Mouse (Mus musculus) 3134 (cell line): ENCODE results near the gene Six3.
A peak's percentile ranks its signal among the peaks of the same experiment; 100 is the strongest.

Experiments
- DNase-seq: peaks from one replicate; pipeline ENCODE4 v3.0.0-alpha.2; 2011; ENCODE audit warnings: low spot score; ENCODE audit not compliant: insufficient read length; ENCODE audit errors: extremely low read depth

The Six3 gene

DNA sequence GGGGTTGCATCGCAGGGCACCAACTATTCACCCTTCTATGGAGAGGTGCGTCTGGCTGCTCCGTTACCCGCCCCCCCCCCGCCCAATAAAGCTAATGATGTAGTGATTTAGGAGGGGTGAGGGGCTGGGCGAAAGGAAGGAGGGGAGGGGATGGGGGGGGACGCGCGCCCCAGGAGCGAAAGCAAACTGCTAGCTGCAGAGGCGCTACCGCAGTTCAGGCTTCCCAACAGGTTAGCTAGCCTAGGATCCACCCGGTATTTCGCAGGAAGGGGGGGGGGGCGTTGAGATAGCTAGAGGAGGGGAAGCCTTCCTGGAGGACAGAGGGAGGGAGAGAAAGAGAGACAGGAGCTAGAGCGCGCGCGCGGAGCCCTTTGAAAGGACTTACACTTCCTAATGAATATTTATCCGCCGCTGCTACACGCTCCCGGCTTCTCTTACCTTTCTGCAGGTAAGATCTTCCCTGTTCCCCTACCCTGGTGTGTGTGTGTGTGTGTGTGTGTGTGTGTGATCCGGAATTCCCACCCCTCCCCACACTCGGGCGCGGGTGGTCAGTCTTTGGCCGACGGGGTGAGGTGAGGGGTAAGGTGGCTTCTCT, at the start of gene Six3:
TSS of gene Six3 (plus strand) at position 343 of the 595 bp plus-strand sequence.
- no peak for DNase-seq

- no peak for DNase-seq
Measured at GRCm38 (mm10) chr17:85564107-85564506, 49.3 kb upstream of the Six3 start.

GRCm38 (mm10) chr17:85574023-85574422, 39.4 kb upstream of the Six3 start:
- no peak for DNase-seq

DNA sequence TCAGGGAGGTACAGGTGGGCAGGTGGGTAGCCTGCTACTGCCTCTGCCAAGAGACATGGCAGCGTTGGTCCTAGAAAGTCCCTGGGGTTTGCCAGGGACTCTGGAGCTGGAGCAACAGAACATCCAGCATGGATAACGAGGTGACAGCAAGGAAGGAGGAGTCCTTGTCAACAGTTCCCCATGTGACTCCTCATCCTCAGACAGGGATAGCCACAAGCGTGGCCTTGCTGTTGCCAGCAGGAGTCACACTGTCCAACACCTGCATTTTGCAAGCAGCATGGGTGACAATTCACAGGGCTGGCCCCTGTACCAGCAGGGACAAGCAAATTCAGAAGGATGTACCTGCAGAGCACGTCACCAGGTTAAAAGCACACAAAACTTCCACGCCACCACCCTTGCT, 35.1 kb upstream of the Six3 start:
- DNase-seq: no peak

DNA sequence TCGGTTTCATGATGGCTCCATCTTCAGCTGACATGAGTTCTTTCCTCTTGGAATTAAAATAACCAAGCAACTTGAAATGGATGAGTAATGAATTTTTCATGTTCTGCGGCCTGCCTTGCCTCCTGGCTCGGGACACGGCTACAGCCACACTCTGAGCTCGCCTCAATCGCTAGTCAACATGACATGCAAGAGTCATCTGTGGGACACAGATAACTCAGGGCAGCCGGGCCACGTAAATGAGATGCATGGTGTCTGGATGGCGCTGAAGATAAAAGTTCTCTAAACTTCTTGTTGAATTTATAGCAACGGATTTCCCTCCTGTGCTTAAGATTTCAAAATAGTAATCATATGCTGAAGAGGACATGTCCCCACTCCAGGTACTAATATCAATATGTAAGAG, 34.1 kb upstream of the Six3 start:
- DNase-seq: no peak

DNA sequence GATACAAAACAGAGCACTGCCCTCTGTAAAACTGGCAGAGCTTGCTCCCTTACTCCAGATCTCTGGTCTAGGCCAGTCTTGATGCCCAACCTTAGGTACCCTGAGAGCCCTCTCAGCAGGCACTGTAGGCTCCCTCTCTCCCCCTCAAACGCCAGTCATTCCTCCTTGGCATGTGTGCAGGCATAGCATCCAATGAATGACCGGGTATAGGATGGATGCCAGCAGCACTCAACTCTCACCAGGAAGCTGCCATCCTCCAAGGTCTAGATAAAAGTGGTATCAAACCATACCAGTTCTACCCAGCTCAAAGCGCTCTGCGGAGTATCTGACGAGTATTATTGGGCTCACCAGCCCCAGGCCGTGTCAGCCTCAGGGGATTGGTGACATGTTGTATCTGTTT, 33.2 kb upstream of the Six3 start:
- DNase-seq: no peak

DNA sequence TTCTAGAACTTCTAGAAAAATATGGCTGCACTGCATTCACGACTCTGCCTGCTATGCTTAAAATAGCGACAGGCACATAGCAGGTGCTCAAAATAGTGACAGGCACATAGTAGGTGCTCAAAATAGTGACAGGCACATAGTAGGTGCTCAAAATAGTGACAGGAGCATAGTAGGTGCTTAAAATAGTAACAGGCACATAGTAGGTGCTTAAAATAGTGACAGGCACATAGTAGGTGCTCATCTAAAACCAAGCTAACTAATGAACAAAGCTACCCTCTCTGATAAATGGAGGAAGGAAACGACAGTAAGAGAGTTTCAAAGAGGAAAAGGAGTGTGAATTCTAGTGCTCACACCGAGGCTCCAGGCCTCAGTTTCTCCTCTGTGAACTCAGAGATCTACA, 29.2 kb upstream of the Six3 start:
- DNase-seq: no peak

DNA sequence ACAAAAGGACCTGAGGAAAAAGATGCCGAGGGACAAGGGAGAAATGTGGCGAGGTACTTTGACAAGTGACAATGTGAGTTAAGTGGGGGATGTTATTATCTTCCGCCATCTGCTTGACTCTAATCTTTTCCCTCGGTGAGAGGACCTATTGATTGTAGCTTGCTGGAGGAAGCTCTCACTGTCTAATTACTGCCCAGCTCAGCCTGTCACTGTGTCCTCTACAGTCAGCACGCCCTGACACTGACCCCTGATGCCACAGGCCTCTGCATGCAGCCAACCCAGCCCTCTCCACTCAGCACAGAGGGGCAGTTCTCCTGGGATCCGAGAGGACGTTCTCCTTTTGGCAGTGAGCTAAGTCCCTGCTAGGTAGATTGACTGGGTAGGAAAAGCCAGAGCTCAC, 28.8 kb upstream of the Six3 start:
- DNase-seq: no peak

DNA sequence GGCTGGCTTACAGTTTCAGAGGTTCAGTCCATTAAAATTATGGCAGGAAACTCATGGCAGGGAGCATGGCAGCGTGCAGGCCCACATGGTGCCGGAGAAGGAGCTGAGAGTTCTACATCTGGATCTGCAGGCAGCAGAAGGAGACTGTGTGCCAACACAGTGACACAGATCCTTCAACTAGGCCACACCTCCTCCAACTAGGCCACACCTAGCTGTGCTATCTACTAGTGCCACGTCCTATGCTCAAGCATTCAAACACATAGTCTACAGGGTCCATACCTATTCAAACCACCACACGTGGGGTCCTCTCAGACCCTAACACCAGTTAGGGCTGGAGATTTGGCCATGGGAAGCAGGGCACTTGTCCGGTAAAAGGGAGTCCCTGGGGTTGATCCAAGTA, 27.6 kb upstream of the Six3 start:
- no peak for DNase-seq

GRCm38 (mm10) chr17:85591976-85592375, 21.4 kb upstream of the Six3 start:
- DNase-seq: no peak

DNA sequence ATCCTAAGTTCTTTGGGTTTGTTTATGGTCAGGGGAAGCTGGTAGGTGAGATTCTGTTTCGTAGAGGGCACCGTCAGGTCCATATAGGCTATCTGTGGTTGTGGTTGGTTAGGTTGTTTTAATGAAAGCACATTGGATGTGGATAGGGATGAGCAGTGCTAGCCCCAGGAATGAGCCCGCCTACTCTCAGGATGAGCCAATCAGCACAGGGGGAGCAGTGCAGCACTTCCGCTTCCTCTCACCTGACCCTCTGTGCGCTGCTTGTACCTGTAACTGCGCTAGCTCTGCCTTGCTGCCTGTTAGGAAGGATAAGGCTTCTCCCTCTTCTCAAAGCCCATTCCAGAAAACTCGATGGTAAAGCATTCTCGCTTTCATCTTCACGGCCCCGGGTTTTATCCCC, 17.6 kb upstream of the Six3 start:
- peak; percentile 27 for DNase-seq

GRCm38 (mm10) chr17:85596341-85596890, 17.0 kb upstream of the Six3 start:
- peak; percentile 58 for DNase-seq

DNA sequence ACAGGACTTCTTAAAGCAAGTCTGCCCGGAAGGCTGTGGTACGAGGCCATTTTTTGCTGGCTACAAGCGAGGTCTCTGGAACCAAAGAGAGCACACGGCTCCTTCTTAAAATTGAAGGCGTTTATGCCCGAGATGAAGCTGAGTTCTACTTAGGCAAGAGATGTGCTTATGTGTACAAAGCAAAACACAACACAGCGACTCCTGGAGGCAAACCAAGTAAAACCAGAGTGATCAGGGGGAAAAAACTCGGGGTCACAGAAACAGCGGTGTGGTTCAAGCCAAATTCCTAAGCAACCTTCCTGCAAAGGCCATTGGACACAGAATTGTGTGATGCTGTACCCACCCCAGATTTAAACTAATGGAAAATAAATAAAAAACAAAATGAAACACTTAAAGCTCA, 13.9 kb upstream of the Six3 start:
- DNase-seq: no peak

DNA sequence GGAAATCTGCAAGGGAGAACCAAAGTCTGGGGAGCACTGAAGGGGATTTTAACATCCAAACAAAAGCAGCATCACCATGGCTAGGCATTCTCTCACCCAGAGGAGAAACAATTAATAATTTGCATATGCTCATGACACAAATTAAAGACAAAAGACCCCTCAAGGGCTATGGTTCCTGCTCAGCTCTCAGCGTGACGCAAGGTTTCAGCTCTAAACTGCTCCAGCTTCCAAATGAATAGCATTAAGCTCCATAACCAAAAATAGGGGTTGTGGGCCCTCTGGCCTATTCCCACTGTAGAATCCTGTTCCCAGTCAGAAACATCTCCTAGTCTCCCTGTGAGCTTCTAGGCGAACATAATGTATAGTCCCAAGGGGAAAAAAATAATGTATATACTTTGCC, 6.9 kb upstream of the Six3 start:
- DNase-seq: no peak

DNA sequence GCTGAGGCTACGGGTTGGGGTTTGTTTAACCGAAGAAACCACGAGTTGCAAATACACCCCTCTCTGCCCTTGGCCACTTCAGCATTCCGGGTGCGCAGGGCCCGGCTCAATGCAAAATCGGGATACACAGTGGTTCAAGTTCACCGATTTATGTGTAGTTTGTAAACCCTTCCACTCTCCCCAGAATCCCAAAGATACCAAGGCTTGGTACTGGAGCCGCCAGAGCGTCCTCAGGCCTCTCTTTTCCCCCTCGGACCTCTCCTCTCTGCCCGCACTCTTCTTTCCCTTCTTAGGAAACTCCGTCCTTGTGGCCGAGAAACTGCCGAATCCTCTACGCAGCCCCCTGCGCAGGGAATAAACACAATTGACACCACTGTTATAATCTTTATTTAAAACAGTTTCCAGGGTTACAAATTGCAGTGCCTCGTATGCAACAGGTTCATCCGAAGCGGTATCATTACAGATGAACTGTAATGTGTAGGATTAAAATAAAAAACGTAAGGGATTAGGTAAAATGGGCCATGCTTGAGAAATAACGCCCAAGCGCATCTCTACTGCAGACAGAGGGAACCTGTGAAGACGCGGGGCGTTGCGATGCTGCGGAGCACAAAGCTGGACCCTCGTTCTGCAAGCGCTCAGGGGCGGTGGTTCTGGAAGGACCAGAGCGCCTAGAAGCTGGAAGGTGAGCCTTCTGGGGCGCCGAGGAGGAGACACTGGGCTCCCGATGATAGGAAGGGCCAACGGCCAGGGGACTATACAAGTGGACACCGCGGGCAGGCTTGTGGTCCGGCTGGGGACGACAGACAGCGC, 5.6 kb upstream of the Six3 start:
- no peak for DNase-seq

DNA sequence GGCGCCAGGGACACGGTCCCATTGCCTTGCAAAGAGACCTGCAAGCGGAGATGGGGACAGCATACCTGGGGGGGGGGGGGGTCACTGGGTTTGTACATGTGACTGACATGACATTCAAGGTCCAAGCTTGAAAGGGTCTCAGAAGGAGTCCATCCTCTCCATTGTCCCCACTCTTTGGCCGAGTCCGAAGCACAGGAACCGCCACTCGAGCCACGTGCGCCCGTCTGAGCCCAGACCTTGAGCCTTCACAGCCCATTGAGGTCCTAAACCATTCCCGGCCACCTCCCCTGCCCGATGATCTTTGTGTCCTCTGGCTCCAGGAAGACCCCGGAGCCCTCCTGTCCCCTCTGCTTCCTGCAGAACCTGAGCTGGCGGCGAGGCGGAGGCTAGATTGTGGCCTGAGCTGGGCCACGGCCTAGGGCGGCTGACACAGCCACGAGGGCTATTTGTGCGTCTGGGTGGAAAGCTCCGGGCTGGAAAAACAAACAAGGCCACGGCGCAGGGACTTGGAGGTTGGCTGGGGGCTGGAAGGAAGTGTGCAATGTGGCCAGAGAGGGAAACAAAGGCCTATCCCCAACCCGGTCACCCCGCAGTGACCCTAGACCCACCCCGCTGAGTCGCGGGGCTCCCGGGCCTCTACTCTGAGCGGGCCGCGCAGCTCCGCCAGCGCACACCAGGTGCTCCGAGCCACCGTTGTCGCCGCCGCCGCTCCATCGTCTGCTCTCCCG, 4.9 kb upstream of the Six3 start:
- DNase-seq: no peak

DNA sequence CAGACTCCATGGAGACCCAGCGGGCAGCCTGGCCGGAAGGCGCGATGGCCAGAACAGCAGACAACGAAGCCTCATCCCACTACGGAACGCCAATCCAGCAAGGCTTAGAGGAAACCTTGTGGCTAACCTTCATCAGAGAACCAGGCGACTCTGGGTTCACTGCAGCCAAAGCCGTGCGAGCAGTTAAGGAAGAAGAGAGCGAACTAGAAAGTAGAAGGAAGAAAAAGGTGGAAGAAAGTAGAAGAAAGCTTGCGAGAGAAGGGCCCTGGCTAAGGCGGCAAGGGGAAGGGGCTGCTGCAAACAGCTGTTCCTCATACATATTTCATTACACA, 4.3 kb upstream of the Six3 start:
- no peak for DNase-seq

GRCm38 (mm10) chr17:85609621-85610392, 3.6 kb upstream of the Six3 start:
- no peak for DNase-seq

DNA sequence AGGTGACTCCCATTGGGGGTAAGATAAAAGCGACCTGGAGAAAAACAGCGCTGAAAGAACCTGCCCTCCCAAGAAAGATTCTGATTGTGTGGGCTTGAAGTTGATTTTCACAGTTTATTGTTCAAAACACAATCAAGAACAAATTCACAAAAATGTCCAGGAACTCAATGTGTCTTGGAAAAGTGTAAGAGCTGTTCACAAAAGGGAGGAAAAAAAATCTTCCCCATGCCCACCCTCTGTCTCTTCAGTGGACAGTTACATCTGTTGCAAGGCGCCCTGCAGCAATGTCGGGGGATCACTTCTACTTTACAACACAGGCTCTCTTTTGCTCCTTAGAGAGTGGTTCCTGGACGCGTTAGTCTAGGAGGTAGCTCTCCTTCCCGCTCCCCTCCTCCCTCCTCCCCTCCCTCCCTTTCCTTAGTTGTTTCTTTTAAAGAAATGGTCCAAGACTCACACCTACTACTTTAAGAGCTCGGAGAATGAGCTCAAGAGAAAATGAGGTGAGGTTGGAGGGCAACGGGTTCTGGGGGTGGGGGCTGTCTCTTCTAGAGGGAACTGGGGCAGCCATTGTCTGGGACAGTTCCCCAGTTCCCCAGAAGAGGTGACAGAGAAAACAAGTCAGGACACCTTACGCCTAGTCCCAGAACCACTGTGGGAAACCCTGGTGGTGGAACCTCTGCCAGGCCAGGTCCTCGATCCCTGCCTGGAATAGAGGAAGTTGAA, 2.9 kb upstream of the Six3 start:
- no peak for DNase-seq
